Mouse (Mus musculus): ENCODE measurements around the gene RPS10-NUDT3. TPM values are rescaled to one million over a fixed set of nuclear protein-coding genes. Genes with fewer than 3 reads are reported as not detected.

The RPS10-NUDT3 gene
- polyA plus RNA-seq, 1 experiment from 2014 or later = not detected

GRCm38 (mm10) chr17:27565163-27565941 is 69.7 kb downstream of the RPS10-NUDT3 start, which contains the start of gene AI413582:
Gene AI413582 (minus strand): TSS chr17:27565756.
- TF ChIP-seq CTCF (IDR thresholded peaks at IDR 0.05; ENCODE audit: low read depth) (peak; percentile 98), EP300 (IDR thresholded peaks at IDR 0.05; ENCODE audit: low read depth) (no peak)
- Histone ChIP-seq H3K9me3 (ENCODE audit: low read length) (no peaks in the 10 kb centered on the region), H3K4me2 (ENCODE audit: low read depth, low read length) (peak within 1 kb of the TSS; percentile 96), H3K36me3 (replicated peaks; ENCODE audit: insufficient read depth, low read length) (peaks cover 18% of the 10 kb centered on the region; the same call in 1 of the 2 replicates), H3K27me3 (ENCODE audit: insufficient read depth, low read length) (no peaks in the 10 kb centered on the region), H3K4me3 (ENCODE audit: low read depth, low read length) (peak within 1 kb of the TSS; percentile 73), H3K9ac (replicated peaks) (peak within 1 kb of the TSS; percentile 72), H3K27ac (ENCODE audit: low read depth) (peak within 1 kb of the TSS; percentile 78), H3K4me1 (ENCODE audit: insufficient read depth) (peaks cover 23% of the 10 kb centered on the region)
- WGBS (ENCODE audit: insufficient replicate concordance) = under 1% methylated on average over 57 of the region's 58 CpGs
- DNase-seq = peak; percentile 98
- ATAC-seq = peak; percentile 97

- Histone ChIP-seq H3K27me3 (ENCODE audit: insufficient read depth, low read length) (no peaks in the 10 kb centered on the region), H3K4me3 (ENCODE audit: low read depth, low read length) (peak overlapping the region; percentile 73), H3K27ac (ENCODE audit: low read depth) (peak overlapping the region; percentile 78), H3K9me3 (ENCODE audit: low read length) (no peaks in the 10 kb centered on the region), H3K4me2 (ENCODE audit: low read depth, low read length) (peak overlapping the region; percentile 96), H3K9ac (replicated peaks) (peak overlapping the region; percentile 72), H3K36me3 (replicated peaks; ENCODE audit: insufficient read depth, low read length) (peaks cover 22% of the 10 kb centered on the region), H3K4me1 (ENCODE audit: insufficient read depth) (peaks cover 23% of the 10 kb centered on the region)
- DNase-seq = no peak
- WGBS (ENCODE audit: insufficient replicate concordance) = 9% methylated on average over 20 of the region's 20 CpGs
- ATAC-seq = no peak
- TF ChIP-seq EP300 (IDR thresholded peaks at IDR 0.05; ENCODE audit: low read depth) (no peak), CTCF (IDR thresholded peaks at IDR 0.05; ENCODE audit: low read depth) (peak; percentile 58)
These were observed 70.4 kb downstream of the RPS10-NUDT3 start for GRCm38 (mm10) chr17:27564391-27565162.

- ATAC-seq (no peak), DNase-seq (no peak)
- H3K9me3 ChIP-seq (ENCODE audit: low read length) = no peaks in the 10 kb centered on the region
- no peak overlapping the region for H3K4me2 ChIP-seq (ENCODE audit: low read depth, low read length)
- H3K27ac ChIP-seq (ENCODE audit: low read depth) = no peak overlapping the region
- peaks cover 22% of the 10 kb centered on the region for H3K36me3 ChIP-seq (replicated peaks; ENCODE audit: insufficient read depth, low read length)
- WGBS (ENCODE audit: insufficient replicate concordance) = 45% methylated on average over 7 of the region's 7 CpGs
- H3K27me3 ChIP-seq (ENCODE audit: insufficient read depth, low read length) = no peaks in the 10 kb centered on the region
- no peak overlapping the region for H3K9ac ChIP-seq (replicated peaks)
- peaks cover 28% of the 10 kb centered on the region for H3K4me1 ChIP-seq (ENCODE audit: insufficient read depth)
- H3K4me3 ChIP-seq (ENCODE audit: low read depth, low read length) = no peak overlapping the region
- TF ChIP-seq EP300 (IDR thresholded peaks at IDR 0.05; ENCODE audit: low read depth) = no peak
- TF ChIP-seq CTCF (IDR thresholded peaks at IDR 0.05; ENCODE audit: low read depth) = no peak
These were observed 71.2 kb downstream of the RPS10-NUDT3 start for GRCm38 (mm10) chr17:27563771-27564244.

GRCm38 (mm10) chr17:27561809-27562526 is 73.1 kb downstream of the RPS10-NUDT3 start:
- no peak overlapping the region for H3K4me2 ChIP-seq (ENCODE audit: low read depth, low read length)
- peaks cover 40% of the 10 kb centered on the region for H3K4me1 ChIP-seq (ENCODE audit: insufficient read depth)
- no peaks in the 10 kb centered on the region for H3K27me3 ChIP-seq (ENCODE audit: insufficient read depth, low read length)
- TF ChIP-seq CTCF (IDR thresholded peaks at IDR 0.05; ENCODE audit: low read depth) = no peak
- no peak for TF ChIP-seq EP300 (IDR thresholded peaks at IDR 0.05; ENCODE audit: low read depth)
- H3K4me3 ChIP-seq (ENCODE audit: low read depth, low read length) = no peak overlapping the region
- H3K36me3 ChIP-seq (replicated peaks; ENCODE audit: insufficient read depth, low read length) = peaks cover 22% of the 10 kb centered on the region
- DNase-seq = no peak
- 0 out of 2 replicates have a peak overlapping the region, but pooled peaks have one; percentile 11 for H3K27ac ChIP-seq (ENCODE audit: low read depth)
- 58% methylated on average over 9 of the region's 11 CpGs for WGBS (ENCODE audit: insufficient replicate concordance)
- no peak for ATAC-seq
- no peaks in the 10 kb centered on the region for H3K9me3 ChIP-seq (ENCODE audit: low read length)
- no peak overlapping the region for H3K9ac ChIP-seq (replicated peaks)

GRCm38 (mm10) chr17:27560926-27561480 is 74.0 kb downstream of the RPS10-NUDT3 start:
- DNase-seq = no peak
- H3K36me3 ChIP-seq (replicated peaks; ENCODE audit: insufficient read depth, low read length) = peaks cover 22% of the 10 kb centered on the region
- no peak overlapping the region for H3K4me3 ChIP-seq (ENCODE audit: low read depth, low read length)
- H3K4me2 ChIP-seq (ENCODE audit: low read depth, low read length) = no peak overlapping the region
- no peaks in the 10 kb centered on the region for H3K9me3 ChIP-seq (ENCODE audit: low read length)
- H3K27me3 ChIP-seq (ENCODE audit: insufficient read depth, low read length) = no peaks in the 10 kb centered on the region
- WGBS (ENCODE audit: insufficient replicate concordance) = 83% methylated on average over 13 of the region's 13 CpGs
- no peak overlapping the region for H3K9ac ChIP-seq (replicated peaks)
- TF ChIP-seq EP300 (IDR thresholded peaks at IDR 0.05; ENCODE audit: low read depth) (no peak), CTCF (IDR thresholded peaks at IDR 0.05; ENCODE audit: low read depth) (no peak)
- H3K27ac ChIP-seq (ENCODE audit: low read depth) = no peak overlapping the region
- peaks cover 34% of the 10 kb centered on the region for H3K4me1 ChIP-seq (ENCODE audit: insufficient read depth)
- ATAC-seq = no peak

Data from liver, postnatal 0 days (tissue).